Mouse (Mus musculus) embryonic facial prominence, embryonic 11.5 days (tissue): ENCODE data around the gene Uqcrc2. TPM values are rescaled to one million over a fixed set of nuclear protein-coding genes. Genes with fewer than 3 reads are reported as not detected.
A peak's percentile ranks its signal among the peaks of the same experiment; 100 is the strongest.

ENCODE experiments used
- ATAC-seq: fragments of 200-750 bp; cut with Nextera tagmentation; replicated peaks from 2 replicates; pipeline ENCODE4 v1.8.0; 2017; ENCODE audit warnings: low read depth; ENCODE audit not compliant: insufficient number of reproducible peaks, low FRiP score, low TSS enrichment
- DNase-seq: peaks from one replicate; pipeline ENCODE4 v3.0.0-alpha.2; 2015; ENCODE audit warnings: low spot score
- H3K27ac ChIP-seq: fragments of 300-500 bp; sonication (generic); replicated peaks from 2 replicates; pipeline ENCODE4 v1.5.1; 2014; ENCODE audit warnings: mild to moderate bottlenecking, low read depth, low read length, control low read depth
- H3K27me3 ChIP-seq: fragments of 300-500 bp; sonication (generic); 2 replicates; pipeline ENCODE4 v1.6.1; 2014; ENCODE audit warnings: mild to moderate bottlenecking, low read length, moderate library complexity, mixed read lengths; ENCODE audit not compliant: control insufficient read depth, insufficient read depth
- H3K36me3 ChIP-seq: fragments of 300-500 bp; sonication (generic); replicated peaks from 2 replicates; pipeline ENCODE4 v1.6.1; 2014; ENCODE audit warnings: low read depth, mild to moderate bottlenecking, low read length, moderate library complexity, mixed read lengths; ENCODE audit not compliant: control insufficient read depth, insufficient read depth
- H3K4me1 ChIP-seq: fragments of 300-500 bp; sonication (generic); 2 replicates; pipeline ENCODE4 v1.6.1; 2014; ENCODE audit warnings: low read length, mixed read lengths; ENCODE audit not compliant: control insufficient read depth, insufficient read depth
- H3K4me2 ChIP-seq: fragments of 300-500 bp; sonication (generic); 2 replicates; pipeline ENCODE4 v1.6.1; 2014; ENCODE audit warnings: low read depth, mild to moderate bottlenecking, control low read depth, low read length, moderate library complexity
- H3K4me3 ChIP-seq: fragments of 300-500 bp; sonication (generic); 2 replicates; pipeline ENCODE4 v1.5.1; 2014; ENCODE audit warnings: low read depth, low read length, control low read depth
- H3K9ac ChIP-seq: fragments of 300-500 bp; sonication (generic); replicated peaks from 2 replicates; pipeline ENCODE4 v1.6.1; 2014; ENCODE audit warnings: mild to moderate bottlenecking, control low read depth, low read length
- H3K9me3 ChIP-seq: fragments of 300-500 bp; sonication (generic); replicated peaks from 2 replicates; pipeline ENCODE4 v1.6.1; 2016; ENCODE audit warnings: mild to moderate bottlenecking, low read length, inconsistent platforms, mixed read lengths; ENCODE audit not compliant: control insufficient read depth
- WGBS: fragments of 180-500 bp; shearing (Covaris S2); extraction: QIAGEN DNeasy Blood & Tissue Kit; methylation state at CpG from one replicate; pipeline ENCODE4 v1.1.7; 2014; 5-methylcytosine and 5-hydroxymethylcytosine counted together
- polyA plus RNA-seq: library from polyadenylated mRNA; unstranded; fragments of >200 nt; fragmentation: Nextera tagmentation; extraction: Ambion mirVana; gene quantifications from 2 replicates; pipeline ENCODE4 v1.2.1, GENCODE M21; 2014

Uqcrc2 gene
- polyA plus RNA-seq, 1 experiment from 2014 or later = 221 TPM

- Histone ChIP-seq H3K27me3 (no peaks in the 10 kb centered on the region), H3K4me2 (peak overlapping the region; percentile 48), H3K9ac (peak overlapping the region; percentile 96), H3K4me1 (no peaks in the 10 kb centered on the region), H3K27ac (peak overlapping the region; percentile 90; the same call in 1 of the 2 replicates), H3K9me3 (no peaks in the 10 kb centered on the region), H3K4me3 (peak overlapping the region; percentile 94), H3K36me3 (0 out of 2 replicates have a peak, but pooled peaks cover 3% of the 10 kb centered on the region)
- peak; percentile 15 for DNase-seq
- whole genome bisulfite sequencing = 6% methylated on average over 9 of the region's 9 CpGs
- 0 out of 2 replicates have a peak, but pooled peaks have one; percentile 0 for ATAC-seq
Measured at GRCm38 (mm10) chr7:120634301-120634700, 675 bp upstream of the Uqcrc2 start.

- ATAC-seq (no peak; the same call in 1 of the 2 replicates), DNase-seq (no peak)
- Histone ChIP-seq H3K4me3 (peak overlapping the region; percentile 94), H3K4me2 (peak overlapping the region; percentile 57), H3K4me1 (no peaks in the 10 kb centered on the region), H3K9ac (peak overlapping the region; percentile 96), H3K27ac (peak overlapping the region; percentile 90), H3K9me3 (no peaks in the 10 kb centered on the region), H3K27me3 (no peaks in the 10 kb centered on the region), H3K36me3 (peaks cover 3% of the 10 kb centered on the region; the same call in 1 of the 2 replicates)
- WGBS = 0% methylated on average over 32 of the region's 32 CpGs
Measured at GRCm38 (mm10) chr7:120635362-120635781, 396 bp downstream of the Uqcrc2 start.

GRCm38 (mm10) chr7:120635821-120636220 is 845 bp downstream of the Uqcrc2 start:
- Histone ChIP-seq H3K4me2 (peak overlapping the region; percentile 57), H3K36me3 (peaks cover 3% of the 10 kb centered on the region; the same call in 1 of the 2 replicates), H3K9me3 (no peaks in the 10 kb centered on the region), H3K9ac (peak overlapping the region; percentile 96), H3K27me3 (no peaks in the 10 kb centered on the region), H3K4me3 (peak overlapping the region; percentile 94), H3K4me1 (no peaks in the 10 kb centered on the region), H3K27ac (no peak overlapping the region)
- peak; percentile 15 for DNase-seq
- no peak for ATAC-seq
- 2% methylated on average over 11 of the region's 11 CpGs for WGBS

- H3K36me3 ChIP-seq = peaks cover 5% of the 10 kb centered on the region
- no peak overlapping the region for H3K4me3 ChIP-seq
- ATAC-seq (no peak), DNase-seq (no peak)
- H3K9me3 ChIP-seq = no peaks in the 10 kb centered on the region
- H3K4me2 ChIP-seq = no peak overlapping the region
- H3K9ac ChIP-seq = no peak overlapping the region
- no peak overlapping the region for H3K27ac ChIP-seq
- WGBS = 65% methylated on average over 4 of the region's 4 CpGs
- no peaks in the 10 kb centered on the region for H3K4me1 ChIP-seq
- H3K27me3 ChIP-seq = no peaks in the 10 kb centered on the region
Measured at GRCm38 (mm10) chr7:120643217-120643616, 8.2 kb downstream of the Uqcrc2 start.

- WGBS = 98% methylated on average over 2 of the region's 2 CpGs
- peaks cover 8% of the 10 kb centered on the region for H3K36me3 ChIP-seq
- H3K4me3 ChIP-seq = no peak overlapping the region
- ATAC-seq (no peak), DNase-seq (no peak)
- no peaks in the 10 kb centered on the region for H3K27me3 ChIP-seq
- H3K4me1 ChIP-seq = no peaks in the 10 kb centered on the region
- no peaks in the 10 kb centered on the region for H3K9me3 ChIP-seq
- H3K4me2 ChIP-seq = no peak overlapping the region
- no peak overlapping the region for H3K9ac ChIP-seq
- no peak overlapping the region for H3K27ac ChIP-seq
Measured at GRCm38 (mm10) chr7:120647849-120648248, 12.9 kb downstream of the Uqcrc2 start.

GRCm38 (mm10) chr7:120662079-120662478 is 27.1 kb downstream of the Uqcrc2 start:
- Histone ChIP-seq H3K4me3 (no peak overlapping the region), H3K36me3 (peaks cover 5% of the 10 kb centered on the region; the same call in 1 of the 2 replicates), H3K27ac (no peak overlapping the region), H3K4me1 (no peaks in the 10 kb centered on the region), H3K4me2 (no peak overlapping the region), H3K9ac (no peak overlapping the region), H3K27me3 (no peaks in the 10 kb centered on the region), H3K9me3 (no peaks in the 10 kb centered on the region)
- 90% methylated on average over 4 of the region's 4 CpGs for WGBS
- ATAC-seq = no peak
- DNase-seq = no peak

GRCm38 (mm10) chr7:120670153-120670875 is 35.3 kb downstream of the Uqcrc2 start, which contains the start of gene Pdzd9:
Pdzd9 (minus strand) TSS chr7:120670343.
- no peaks in the 10 kb centered on the region for H3K4me1 ChIP-seq
- no peak within 1 kb of the TSS for H3K4me3 ChIP-seq
- peak; percentile 66; the same call in 1 of the 2 replicates for ATAC-seq
- WGBS = 20% methylated on average over 14 of the region's 14 CpGs
- H3K27ac ChIP-seq = no peak within 1 kb of the TSS
- peak; percentile 86 for DNase-seq
- no peaks in the 10 kb centered on the region for H3K9me3 ChIP-seq
- H3K27me3 ChIP-seq = no peaks in the 10 kb centered on the region; the same call in 1 of the 2 replicates
- no peak within 1 kb of the TSS for H3K4me2 ChIP-seq
- H3K9ac ChIP-seq = no peak within 1 kb of the TSS
- no peaks in the 10 kb centered on the region for H3K36me3 ChIP-seq

- Histone ChIP-seq H3K4me2 (no peak overlapping the region), H3K4me1 (no peaks in the 10 kb centered on the region), H3K4me3 (no peak overlapping the region), H3K27ac (no peak overlapping the region), H3K36me3 (no peaks in the 10 kb centered on the region), H3K27me3 (no peaks in the 10 kb centered on the region; the same call in 1 of the 2 replicates), H3K9ac (no peak overlapping the region), H3K9me3 (no peaks in the 10 kb centered on the region)
- ATAC-seq = no peak
- no peak for DNase-seq
- WGBS = 83% methylated on average over 2 of the region's 2 CpGs
Measured at GRCm38 (mm10) chr7:120671271-120671670, 36.3 kb downstream of the Uqcrc2 start.
